Mouse (Mus musculus) G1E (cell line): ENCODE data around the gene Pim3. TPM values are rescaled to one million over a fixed set of nuclear protein-coding genes. Genes with fewer than 3 reads are reported as not detected.

Experiments
- ATAC-seq: 2 replicates; pipeline ENCODE4 v1.8.0; 2016; ENCODE audit warnings: mild to moderate bottlenecking; ENCODE audit not compliant: insufficient number of reproducible peaks, poor library complexity, low FRiP score, severe bottlenecking; ENCODE audit errors: extremely low read depth
- DNase-seq: peaks from one replicate; pipeline ENCODE4 v3.0.0; 2012; ENCODE audit warnings: low spot score
- H3K27me3 ChIP-seq: 2 replicates; pipeline ENCODE4 v1.6.1; 2012; ENCODE audit warnings: mild to moderate bottlenecking, low read length, inconsistent platforms; ENCODE audit not compliant: insufficient read depth
- H3K36me3 ChIP-seq: replicated peaks from 2 replicates; pipeline ENCODE3; 2012; ENCODE audit warnings: mild to moderate bottlenecking, inconsistent platforms
- H3K4me1 ChIP-seq: 2 replicates; pipeline ENCODE4 v1.6.1; 2012; ENCODE audit warnings: low read depth, low read length, inconsistent platforms, mixed read lengths; ENCODE audit not compliant: insufficient read depth
- H3K4me3 ChIP-seq: 2 replicates; pipeline ENCODE4 v1.5.1; 2012; ENCODE audit warnings: low read depth, mild to moderate bottlenecking, inconsistent platforms, low read length, moderate library complexity, mixed read lengths
- H3K9me3 ChIP-seq: replicated peaks from 2 replicates; pipeline ENCODE4 v1.6.1; 2012; ENCODE audit warnings: inconsistent platforms
- CTCF ChIP-seq: IDR thresholded peaks from 2 replicates; pipeline ENCODE4 v1.5.1; 2012; ENCODE audit warnings: low read depth, low read length, inconsistent platforms, mixed read lengths
- GATA1 ChIP-seq: IDR thresholded peaks from 2 replicates; pipeline ENCODE4 v1.6.1; 2012; ENCODE audit warnings: borderline replicate concordance, low read length, inconsistent platforms, mixed read lengths
- GATA2 ChIP-seq: IDR thresholded peaks from 2 replicates; pipeline ENCODE4 v1.6.1; 2012; ENCODE audit warnings: low read depth, low read length, inconsistent platforms, borderline replicate concordance
- POLR2AphosphoS5 ChIP-seq: IDR thresholded peaks from 2 replicates; pipeline ENCODE4 v1.6.1; 2012; ENCODE audit warnings: low read depth, low read length, inconsistent platforms; ENCODE audit not compliant: insufficient replicate concordance
- TAL1 ChIP-seq: conservative IDR thresholded peaks from 2 replicates; pipeline ENCODE4 v1.6.1; 2012; ENCODE audit warnings: low read depth, low read length, inconsistent platforms, mixed read lengths
- polyA plus RNA-seq: library from polyadenylated mRNA; stranded (reverse); fragments of >175 nt; gene quantifications from 2 replicates; pipeline ENCODE4 v1.2.3, GENCODE M21; 2012
- total RNA-seq, 2 experiments: library from RNA; stranded (forward) in 1 of 2; stranded (reverse) in 1 of 2; fragments of 200-1000 nt in 1 of 2; fragments of >200 nt in 1 of 2; fragmentation: Nextera tagmentation in 1 of 2; gene quantifications; 2 replicates each; pipeline ENCODE4 v1.2.3; 2014 to 2017

The Pim3 gene
- total and polyA plus RNA-seq, 3 experiments = 3.4 to 6.8 (median 5.3) TPM

DNA sequence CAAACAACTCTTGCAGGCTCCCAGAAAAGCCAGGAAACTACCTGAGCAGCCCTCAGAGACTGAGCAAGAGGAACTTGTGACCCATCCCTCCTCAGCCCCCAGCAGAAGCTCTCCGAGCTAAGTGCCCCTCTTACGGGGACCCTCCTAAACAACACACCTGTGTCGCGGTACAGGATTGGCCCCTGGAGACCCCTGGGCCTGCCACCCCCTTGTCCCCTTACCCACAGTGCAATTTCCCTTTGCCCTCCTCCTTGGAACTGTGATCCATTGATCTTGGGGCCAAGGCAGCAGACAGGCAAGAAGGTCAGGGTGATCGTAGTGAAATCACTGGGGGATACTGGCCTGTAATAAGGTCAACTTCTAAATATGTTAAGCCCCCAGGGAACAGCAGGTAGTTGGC, 25.4 kb upstream of the Pim3 start:
- H3K4me1 ChIP-seq = peaks cover 4% of the 10 kb centered on the region; the same call in 1 of the 2 replicates
- H3K9me3 ChIP-seq = no peaks in the 10 kb centered on the region
- H3K27me3 ChIP-seq = peaks cover 29% of the 10 kb centered on the region
- no peak for ATAC-seq
- TF ChIP-seq POLR2AphosphoS5 = no peak
- TF ChIP-seq GATA2 = no peak
- TF ChIP-seq CTCF = no peak
- no peak for TF ChIP-seq GATA1
- no peak for TF ChIP-seq TAL1
- no peak for DNase-seq
- H3K36me3 ChIP-seq = no peaks in the 10 kb centered on the region
- H3K4me3 ChIP-seq = no peak overlapping the region

DNA sequence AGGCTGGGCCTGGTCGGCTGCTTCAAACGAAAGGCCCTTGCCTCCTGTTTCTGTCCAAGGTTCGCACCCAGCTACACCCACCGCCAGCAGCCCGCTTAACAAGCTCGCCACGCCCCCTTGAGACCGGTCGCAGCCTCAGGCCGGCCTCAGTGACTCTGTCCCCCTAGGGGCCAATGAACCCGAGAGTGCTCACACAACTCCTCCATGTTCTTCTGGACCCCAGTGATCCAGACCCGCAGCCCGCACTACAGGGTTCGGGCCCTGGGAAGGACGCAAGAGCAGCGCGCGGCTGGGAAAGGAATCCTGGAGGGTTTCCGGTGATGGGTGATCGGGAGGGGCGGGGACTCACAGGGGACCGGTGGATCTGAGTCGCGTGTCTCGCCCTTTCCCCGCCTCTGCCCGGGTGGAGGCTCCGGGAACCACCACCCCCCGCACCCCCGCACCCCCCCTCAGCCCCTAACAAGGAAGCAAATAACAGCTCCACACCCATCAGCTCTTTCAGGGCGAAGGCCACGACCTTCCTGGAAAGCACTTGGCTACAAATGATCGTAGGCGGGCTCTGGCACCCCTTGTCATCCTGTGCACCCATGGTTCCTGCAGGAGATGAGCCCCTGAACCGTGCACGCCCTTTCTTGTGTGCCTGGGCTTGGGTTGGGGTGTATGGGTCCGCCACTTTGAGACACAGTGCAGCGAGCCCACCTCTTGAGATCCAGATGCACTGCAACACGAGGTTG, 24.6 kb upstream of the Pim3 start:
- Histone ChIP-seq H3K4me1 (peaks cover 4% of the 10 kb centered on the region; the same call in 1 of the 2 replicates), H3K9me3 (no peaks in the 10 kb centered on the region), H3K27me3 (peaks cover 26% of the 10 kb centered on the region), H3K4me3 (no peak overlapping the region; the same call in 1 of the 2 replicates), H3K36me3 (no peaks in the 10 kb centered on the region)
- no peak for DNase-seq
- no peak for ATAC-seq
- no peak for TF ChIP-seq GATA2
- TF ChIP-seq POLR2AphosphoS5 = no peak
- TF ChIP-seq GATA1 = no peak
- no peak for TF ChIP-seq CTCF
- no peak for TF ChIP-seq TAL1

DNA sequence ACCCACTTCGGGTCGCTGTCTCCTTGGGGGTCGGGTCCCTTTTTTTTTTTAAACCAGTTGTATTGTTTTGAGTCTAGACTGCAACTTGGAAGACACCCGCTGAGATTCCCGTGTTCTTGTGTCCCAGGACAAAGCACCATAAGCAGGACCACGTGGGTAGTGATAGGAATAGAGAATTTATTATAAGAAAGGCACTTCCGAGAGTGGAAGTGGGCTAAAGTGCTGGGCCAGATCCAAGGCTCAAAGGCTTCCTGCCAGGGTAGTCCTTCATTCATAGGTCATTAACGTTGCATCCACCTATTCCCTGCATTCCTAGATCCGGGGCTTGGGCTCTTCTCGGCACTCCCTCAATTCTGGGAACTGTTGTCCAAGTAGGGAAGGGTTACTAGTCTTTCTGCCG, 24.0 kb upstream of the Pim3 start:
- Histone ChIP-seq H3K9me3 (no peaks in the 10 kb centered on the region), H3K4me3 (no peak overlapping the region), H3K4me1 (peaks cover 4% of the 10 kb centered on the region; the same call in 1 of the 2 replicates), H3K27me3 (peaks cover 24% of the 10 kb centered on the region), H3K36me3 (no peaks in the 10 kb centered on the region)
- ATAC-seq (no peak), DNase-seq (no peak)
- TF ChIP-seq GATA1 = no peak
- TF ChIP-seq CTCF = no peak
- no peak for TF ChIP-seq GATA2
- TF ChIP-seq TAL1 = no peak
- no peak for TF ChIP-seq POLR2AphosphoS5

DNA sequence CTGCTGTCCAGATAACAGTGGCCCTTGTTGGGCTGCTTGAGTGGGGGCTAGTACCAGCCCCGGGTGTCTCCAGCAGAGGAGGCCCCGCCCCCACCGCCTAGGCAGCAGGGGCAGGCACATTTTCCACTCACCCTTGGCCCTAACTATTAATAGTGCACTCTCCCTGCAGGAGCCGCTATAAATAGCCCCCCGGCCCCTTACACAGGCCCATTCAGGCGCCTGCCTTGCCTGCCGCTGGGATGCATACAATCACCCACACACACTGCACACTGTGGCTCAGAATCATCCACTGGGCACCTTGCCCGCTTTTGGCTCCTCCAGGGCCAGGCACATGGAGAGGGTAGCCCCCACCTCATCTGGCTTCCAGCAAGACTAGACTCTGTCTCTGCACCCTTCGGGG, 22.7 kb upstream of the Pim3 start:
- no peaks in the 10 kb centered on the region for H3K9me3 ChIP-seq
- H3K36me3 ChIP-seq = no peaks in the 10 kb centered on the region
- H3K4me1 ChIP-seq = peaks cover 4% of the 10 kb centered on the region; the same call in 1 of the 2 replicates
- TF ChIP-seq POLR2AphosphoS5 = no peak
- no peak for TF ChIP-seq GATA2
- TF ChIP-seq CTCF = no peak
- TF ChIP-seq GATA1 = no peak
- TF ChIP-seq TAL1 = no peak
- H3K4me3 ChIP-seq = no peak overlapping the region
- no peak for DNase-seq
- ATAC-seq = no peak
- peaks cover 24% of the 10 kb centered on the region for H3K27me3 ChIP-seq

DNA sequence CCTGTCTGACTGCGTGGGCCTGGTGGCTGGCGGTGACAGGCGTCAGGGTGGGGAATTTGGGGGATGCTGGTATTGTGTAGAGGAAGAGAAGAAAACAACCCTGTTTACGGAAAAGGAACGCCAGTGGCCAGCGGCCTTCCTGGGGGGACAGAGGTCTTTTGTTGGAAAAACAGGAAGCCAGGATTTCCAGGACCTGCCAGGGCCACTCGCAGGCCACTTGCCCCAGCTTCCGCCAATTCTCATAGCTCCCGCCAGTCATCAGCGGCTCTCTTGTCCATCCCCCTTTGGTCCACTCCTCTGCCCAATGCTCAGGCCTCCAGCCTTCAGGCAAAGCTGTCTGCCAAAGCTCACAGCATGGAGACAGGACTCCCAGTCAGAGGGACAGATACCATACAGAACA, 21.9 kb upstream of the Pim3 start:
- no peaks in the 10 kb centered on the region for H3K36me3 ChIP-seq
- no peak overlapping the region for H3K4me3 ChIP-seq
- H3K4me1 ChIP-seq = peaks cover 4% of the 10 kb centered on the region; the same call in 1 of the 2 replicates
- DNase-seq (no peak), ATAC-seq (no peak)
- peaks cover 24% of the 10 kb centered on the region for H3K27me3 ChIP-seq
- TF ChIP-seq CTCF = no peak
- TF ChIP-seq TAL1 = no peak
- TF ChIP-seq GATA1 = no peak
- TF ChIP-seq POLR2AphosphoS5 = no peak
- no peak for TF ChIP-seq GATA2
- H3K9me3 ChIP-seq = no peaks in the 10 kb centered on the region

DNA sequence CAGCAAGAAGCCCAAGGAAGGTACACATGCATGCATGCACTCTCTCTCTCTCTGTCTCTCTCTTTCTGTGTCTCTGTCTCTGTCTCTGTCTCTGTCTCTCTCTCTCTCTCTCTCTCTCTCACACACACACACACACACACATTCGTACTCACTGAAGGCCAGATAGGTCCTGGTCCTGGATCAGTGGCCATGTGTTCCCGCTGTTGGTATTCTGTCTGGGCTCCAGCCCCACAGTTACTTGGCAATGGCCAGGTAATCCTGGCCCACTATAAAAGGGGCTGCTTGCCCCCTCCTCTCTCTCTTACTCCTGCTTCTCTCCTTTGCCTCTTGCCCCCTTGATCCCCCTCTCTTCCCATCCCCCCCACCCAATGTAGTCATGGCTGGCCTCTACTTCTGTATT, 20.8 kb upstream of the Pim3 start:
- no peak for TF ChIP-seq GATA1
- no peak for TF ChIP-seq TAL1
- no peak for TF ChIP-seq GATA2
- TF ChIP-seq POLR2AphosphoS5 = no peak
- TF ChIP-seq CTCF = no peak
- DNase-seq (no peak), ATAC-seq (no peak)
- Histone ChIP-seq H3K9me3 (no peaks in the 10 kb centered on the region), H3K27me3 (peaks cover 24% of the 10 kb centered on the region), H3K4me1 (peaks cover 4% of the 10 kb centered on the region; the same call in 1 of the 2 replicates), H3K36me3 (no peaks in the 10 kb centered on the region), H3K4me3 (no peak overlapping the region)
